Comparison of ENCODE assay signal across 36 mouse cellular contexts in genomic region chr11:101585031-101585430, GRCm38 (mm10). TPM values are rescaled to one million over a fixed set of nuclear protein-coding genes. Genes with fewer than 3 reads are reported as not detected.
"Had no signal": no experiment of that assay in that cellular context is flagged by ENCODE, and none has a peak within 500 bp of the region (broad histone marks: within the 10 kb centered on the region; RNA-seq: fewer than 3 reads in every experiment).

No protein-coding gene starts in this region.

RNA-seq across cellular contexts. Expression of gene Gm11634, which starts 14.0 kb away (rescaled TPM):
- total RNA-seq: forebrain, postnatal 0 days; gastrocnemius, adult 18-20 months; gastrocnemius, adult 8-10 months; gastrocnemius, postnatal 14 days; gastrocnemius, postnatal 36 days; heart, adult 2 months; heart, postnatal 14 days; heart, postnatal 36 days; hematopoietic stem cell, adult 5-6 weeks; hindbrain, postnatal 0 days; layer of hippocampus, adult 18-20 months; layer of hippocampus, adult 8-10 months; layer of hippocampus, postnatal 14 days; layer of hippocampus, postnatal 36 days; left cerebral cortex, adult 18-20 months; left cerebral cortex, adult 8-10 months; left cerebral cortex, postnatal 10 days; left cerebral cortex, postnatal 25 days; left cerebral cortex, postnatal 4 days had no signal
- polyA plus RNA-seq: forebrain, postnatal 0 days; heart, adult 2 months; heart, embryonic 11.5 days; heart, embryonic 13.5 days; heart, embryonic 15.5 days; heart, postnatal 0 days; hindbrain, embryonic 11.5 days; hindbrain, embryonic 13.5 days; hindbrain, embryonic 15.5 days; hindbrain, postnatal 0 days; intestine, embryonic 14.5 days; intestine, embryonic 16.5 days; kidney, embryonic 14.5 days; kidney, embryonic 16.5 days; large intestine, adult 2 months; limb, embryonic 11.5 days; limb, embryonic 13.5 days; limb, embryonic 15.5 days; liver, embryonic 11.5 days; liver, embryonic 13.5 days had no signal
